Mouse (Mus musculus): ENCODE results near the gene Ddx3x. TPM values are rescaled to one million over a fixed set of nuclear protein-coding genes. Genes with fewer than 3 reads are reported as not detected.

Gene Ddx3x
- polyA plus RNA-seq, 1 experiment from 2014 or later, result 130 TPM

- Histone ChIP-seq H3K9ac (peak overlapping the region; percentile 21; the same call in 1 of the 2 replicates), H3K9me3 (replicated peaks) (no peaks in the 10 kb centered on the region), H3K4me3 (replicated peaks) (peak overlapping the region; percentile 38), H3K4me2 (peak overlapping the region; percentile 59), H3K27ac (peak overlapping the region; percentile 98), H3K4me1 (peaks cover 28% of the 10 kb centered on the region), H3K36me3 (no peaks in the 10 kb centered on the region), H3K27me3 (peaks cover 62% of the 10 kb centered on the region)
- WGBS, result 25% methylated on average over 15 of the region's 15 CpGs
- ATAC-seq (replicated peaks; ENCODE audit: low FRiP score), result peak; percentile 42
Measured at GRCm38 (mm10) chrX:13243133-13244123, 37.3 kb upstream of the Ddx3x start.

- no peak for ATAC-seq (replicated peaks; ENCODE audit: low FRiP score)
- Histone ChIP-seq H3K4me3 (replicated peaks) (no peak overlapping the region), H3K9me3 (replicated peaks) (no peaks in the 10 kb centered on the region), H3K36me3 (no peaks in the 10 kb centered on the region), H3K27ac (peak overlapping the region; percentile 56; the same call in 1 of the 2 replicates), H3K4me1 (peaks cover 28% of the 10 kb centered on the region), H3K4me2 (no peak overlapping the region), H3K27me3 (peaks cover 51% of the 10 kb centered on the region), H3K9ac (no peak overlapping the region)
Measured at GRCm38 (mm10) chrX:13244588-13244987, 36.2 kb upstream of the Ddx3x start.

- no peak for ATAC-seq (replicated peaks; ENCODE audit: low FRiP score)
- Histone ChIP-seq H3K27me3 (peaks cover 48% of the 10 kb centered on the region), H3K27ac (peak overlapping the region; percentile 56; the same call in 1 of the 2 replicates), H3K4me1 (peaks cover 28% of the 10 kb centered on the region), H3K9me3 (replicated peaks) (no peaks in the 10 kb centered on the region), H3K9ac (no peak overlapping the region), H3K4me2 (no peak overlapping the region), H3K36me3 (no peaks in the 10 kb centered on the region), H3K4me3 (replicated peaks) (no peak overlapping the region)
- 46% methylated on average over 3 of the region's 3 CpGs for WGBS
Measured at GRCm38 (mm10) chrX:13245027-13245426, 35.7 kb upstream of the Ddx3x start.

- H3K9me3 ChIP-seq (replicated peaks), result no peaks in the 10 kb centered on the region
- H3K27ac ChIP-seq, result no peak overlapping the region
- H3K27me3 ChIP-seq, result peaks cover 21% of the 10 kb centered on the region
- H3K36me3 ChIP-seq, result no peaks in the 10 kb centered on the region
- no peaks in the 10 kb centered on the region for H3K4me1 ChIP-seq
- H3K4me3 ChIP-seq (replicated peaks), result no peak overlapping the region
- no peak for ATAC-seq (replicated peaks; ENCODE audit: low FRiP score)
- WGBS, result 75% methylated on average over 4 of the region's 4 CpGs
- no peak overlapping the region for H3K9ac ChIP-seq
- no peak overlapping the region for H3K4me2 ChIP-seq
Measured at GRCm38 (mm10) chrX:13251683-13252082, 29.1 kb upstream of the Ddx3x start.

GRCm38 (mm10) chrX:13254273-13254672 is 26.5 kb upstream of the Ddx3x start:
- Histone ChIP-seq H3K9ac (no peak overlapping the region), H3K36me3 (no peaks in the 10 kb centered on the region), H3K27ac (no peak overlapping the region), H3K4me2 (no peak overlapping the region), H3K9me3 (replicated peaks) (no peaks in the 10 kb centered on the region), H3K4me3 (replicated peaks) (no peak overlapping the region), H3K27me3 (peaks cover 11% of the 10 kb centered on the region), H3K4me1 (no peaks in the 10 kb centered on the region)
- WGBS, result 83% methylated on average over 3 of the region's 3 CpGs
- ATAC-seq (replicated peaks; ENCODE audit: low FRiP score), result no peak

GRCm38 (mm10) chrX:13263356-13263755 is 17.4 kb upstream of the Ddx3x start:
- H3K4me2 ChIP-seq, result no peak overlapping the region
- H3K4me1 ChIP-seq, result no peaks in the 10 kb centered on the region
- H3K4me3 ChIP-seq (replicated peaks), result no peak overlapping the region
- H3K27ac ChIP-seq, result no peak overlapping the region
- H3K36me3 ChIP-seq, result no peaks in the 10 kb centered on the region
- H3K9me3 ChIP-seq (replicated peaks), result no peaks in the 10 kb centered on the region
- WGBS, result 57% methylated on average over 3 of the region's 3 CpGs
- H3K27me3 ChIP-seq, result peaks cover 11% of the 10 kb centered on the region
- no peak overlapping the region for H3K9ac ChIP-seq
- ATAC-seq (replicated peaks; ENCODE audit: low FRiP score), result no peak

- ATAC-seq (replicated peaks; ENCODE audit: low FRiP score), result no peak
- Histone ChIP-seq H3K4me3 (replicated peaks) (no peak overlapping the region), H3K36me3 (no peaks in the 10 kb centered on the region), H3K4me2 (no peak overlapping the region), H3K27ac (no peak overlapping the region), H3K27me3 (peaks cover 16% of the 10 kb centered on the region), H3K4me1 (0 out of 2 replicates have a peak, but pooled peaks cover 5% of the 10 kb centered on the region), H3K9ac (no peak overlapping the region), H3K9me3 (replicated peaks) (no peaks in the 10 kb centered on the region)
- WGBS, result 69% methylated on average over 6 of the region's 6 CpGs
Measured at GRCm38 (mm10) chrX:13275519-13276137, 5.1 kb upstream of the Ddx3x start.

GRCm38 (mm10) chrX:13278996-13279395 is 1.8 kb upstream of the Ddx3x start:
- Histone ChIP-seq H3K9me3 (replicated peaks) (no peaks in the 10 kb centered on the region), H3K9ac (no peak overlapping the region), H3K4me3 (replicated peaks) (no peak overlapping the region), H3K36me3 (0 out of 2 replicates have a peak, but pooled peaks cover 3% of the 10 kb centered on the region), H3K4me1 (peaks cover 8% of the 10 kb centered on the region; the same call in 1 of the 2 replicates), H3K27me3 (peaks cover 5% of the 10 kb centered on the region; the same call in 1 of the 2 replicates), H3K27ac (no peak overlapping the region), H3K4me2 (no peak overlapping the region)
- 81% methylated on average over 17 of the region's 17 CpGs for WGBS
- no peak for ATAC-seq (replicated peaks; ENCODE audit: low FRiP score)

- ATAC-seq (replicated peaks; ENCODE audit: low FRiP score), result peak; percentile 24; the same call in 1 of the 2 replicates
- Histone ChIP-seq H3K36me3 (peaks cover 11% of the 10 kb centered on the region), H3K9ac (peak overlapping the region; percentile 98; the same call in 1 of the 2 replicates), H3K4me2 (peak overlapping the region; percentile 76), H3K4me3 (replicated peaks) (peak overlapping the region; percentile 89), H3K27ac (peak overlapping the region; percentile 99), H3K27me3 (peaks cover 5% of the 10 kb centered on the region; the same call in 1 of the 2 replicates), H3K4me1 (peaks cover 14% of the 10 kb centered on the region; the same call in 1 of the 2 replicates), H3K9me3 (replicated peaks) (no peaks in the 10 kb centered on the region)
- 2% methylated on average over 14 of the region's 14 CpGs for WGBS
Measured at GRCm38 (mm10) chrX:13280037-13280408, 747 bp upstream of the Ddx3x start.

- H3K4me2 ChIP-seq, result peak overlapping the region; percentile 76
- peak; percentile 77 for ATAC-seq (replicated peaks; ENCODE audit: low FRiP score)
- H3K27me3 ChIP-seq, result peaks cover 5% of the 10 kb centered on the region; the same call in 1 of the 2 replicates
- peaks cover 14% of the 10 kb centered on the region; the same call in 1 of the 2 replicates for H3K4me1 ChIP-seq
- H3K9ac ChIP-seq, result peak overlapping the region; percentile 98
- no peaks in the 10 kb centered on the region for H3K9me3 ChIP-seq (replicated peaks)
- H3K27ac ChIP-seq, result peak overlapping the region; percentile 99
- WGBS, result under 1% methylated on average over 50 of the region's 89 CpGs
- H3K36me3 ChIP-seq, result peaks cover 24% of the 10 kb centered on the region
- H3K4me3 ChIP-seq (replicated peaks), result peak overlapping the region; percentile 89
Measured at GRCm38 (mm10) chrX:13281329-13282088, 739 bp downstream of the Ddx3x start.

GRCm38 (mm10) chrX:13282089-13282850 is 1.5 kb downstream of the Ddx3x start:
- Histone ChIP-seq H3K4me3 (replicated peaks) (peak overlapping the region; percentile 89), H3K4me1 (peaks cover 14% of the 10 kb centered on the region; the same call in 1 of the 2 replicates), H3K9me3 (replicated peaks) (no peaks in the 10 kb centered on the region), H3K36me3 (peaks cover 29% of the 10 kb centered on the region), H3K4me2 (peak overlapping the region; percentile 76), H3K9ac (peak overlapping the region; percentile 98), H3K27me3 (peaks cover 3% of the 10 kb centered on the region; the same call in 1 of the 2 replicates), H3K27ac (peak overlapping the region; percentile 99)
- ATAC-seq (replicated peaks; ENCODE audit: low FRiP score), result no peak
- WGBS, result 12% methylated on average over 16 of the region's 16 CpGs
